Mouse (Mus musculus): Measurements from ENCODE around the gene Gm49384. TPM values are rescaled to one million over a fixed set of nuclear protein-coding genes. Genes with fewer than 3 reads are reported as not detected.

Gene Gm49384
- polyA plus RNA-seq, 1 experiment from 2014 or later, result 27.1 TPM

DNA sequence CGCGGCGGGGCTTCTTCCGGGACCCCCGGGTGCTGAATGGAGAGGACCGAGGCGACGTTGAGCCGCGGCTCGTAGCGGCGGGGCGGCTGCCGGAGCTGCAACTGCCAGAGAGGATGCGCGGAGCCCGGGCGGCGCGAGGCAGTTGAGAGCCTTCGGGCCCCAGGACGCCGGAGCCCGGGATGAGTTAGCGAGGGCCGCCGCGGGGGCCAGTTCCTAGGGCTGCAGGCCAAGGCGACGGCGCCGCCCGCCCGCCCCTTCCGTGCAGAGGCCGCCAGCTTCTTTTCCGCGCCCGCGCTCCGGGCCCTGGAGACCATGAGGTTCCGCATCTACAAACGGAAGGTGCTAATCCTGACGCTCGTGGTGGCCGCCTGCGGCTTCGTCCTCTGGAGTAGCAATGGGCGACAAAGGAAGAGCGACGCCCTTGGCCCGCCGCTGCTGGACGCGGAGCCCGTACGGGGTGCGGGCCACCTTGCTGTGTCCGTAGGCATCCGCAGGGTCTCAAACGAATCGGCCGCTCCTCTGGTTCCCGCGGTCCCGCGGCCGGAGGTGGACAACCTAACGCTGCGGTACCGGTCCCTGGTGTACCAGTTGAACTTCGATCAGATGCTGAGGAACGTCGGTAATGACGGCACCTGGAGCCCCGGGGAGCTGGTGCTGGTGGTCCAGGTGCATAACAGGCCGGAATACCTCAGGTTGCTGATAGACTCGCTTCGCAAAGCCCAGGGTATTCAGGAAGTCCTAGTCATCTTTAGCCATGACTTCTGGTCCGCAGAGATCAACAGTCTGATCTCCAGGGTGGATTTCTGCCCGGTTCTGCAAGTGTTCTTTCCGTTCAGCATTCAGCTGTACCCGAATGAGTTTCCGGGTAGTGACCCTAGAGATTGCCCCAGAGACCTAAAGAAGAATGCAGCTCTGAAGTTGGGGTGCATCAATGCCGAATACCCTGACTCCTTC, 19.4 kb downstream of the Gm49384 start:
- H3K9ac ChIP-seq (replicated peaks; ENCODE audit: low read depth, low read length), result peak overlapping the region; percentile 84
- no peaks in the 10 kb centered on the region for H3K9me3 ChIP-seq (ENCODE audit: control insufficient read depth, low read depth, low read length)
- WGBS, result 2% methylated on average over 75 of the region's 86 CpGs
- no peaks in the 10 kb centered on the region for H3K27me3 ChIP-seq (ENCODE audit: control insufficient read depth, insufficient read depth, low read length)
- H3K4me3 ChIP-seq (ENCODE audit: low read depth, low read length), result peak overlapping the region; percentile 76
- H3K4me1 ChIP-seq (ENCODE audit: control insufficient read depth, insufficient read depth, low read length), result peaks cover 15% of the 10 kb centered on the region
- H3K36me3 ChIP-seq (ENCODE audit: control insufficient read depth, insufficient read depth, low read length), result peaks cover 12% of the 10 kb centered on the region
- H3K4me2 ChIP-seq (replicated peaks; ENCODE audit: low read depth, low read length), result peak overlapping the region; percentile 94
- peak; percentile 59; the same call in 1 of the 2 replicates for ATAC-seq (ENCODE audit: insufficient number of reproducible peaks, insufficient read depth, low FRiP score, low read depth)
- H3K27ac ChIP-seq (ENCODE audit: low read length), result peak overlapping the region; percentile 85; the same call in 1 of the 2 replicates

DNA sequence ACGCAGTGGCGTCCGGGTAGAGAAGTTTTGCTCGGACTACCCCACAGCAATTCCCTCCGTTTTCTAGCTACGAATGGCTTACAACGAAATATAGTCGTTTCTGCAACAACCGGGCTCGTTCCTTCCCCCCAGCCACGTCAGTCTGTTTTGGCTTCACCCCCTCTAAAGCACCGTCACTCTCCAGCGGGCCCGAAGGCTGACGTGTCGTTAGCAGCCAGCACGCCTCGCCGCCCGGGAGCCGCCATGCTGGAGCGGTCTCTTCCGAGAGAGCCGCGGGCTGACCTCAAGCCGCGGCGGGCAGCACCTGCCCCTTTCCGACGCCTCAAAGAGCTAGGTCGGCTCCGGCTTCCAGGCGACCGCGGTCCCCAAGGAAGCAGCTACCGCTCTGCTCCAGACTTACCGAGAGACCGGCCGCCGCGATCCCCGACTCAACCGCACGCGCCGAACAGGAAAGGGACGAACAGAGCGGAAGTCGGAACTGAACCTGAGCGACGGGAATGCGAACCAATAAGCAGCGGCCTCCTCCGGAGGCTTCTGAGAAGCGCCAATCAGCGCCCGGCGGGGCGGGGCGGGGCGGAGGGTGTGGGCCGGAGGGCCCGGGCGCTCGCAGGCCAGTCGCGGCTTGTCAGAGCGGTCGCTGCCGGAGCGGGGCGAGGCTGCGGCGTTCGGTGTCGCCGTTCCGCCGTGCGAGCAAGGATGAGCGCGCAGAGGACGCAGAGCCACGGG, 20.3 kb downstream of the Gm49384 start, which contains the start of the genes Rpl36al and Mgat2:
Gene Rpl36al (minus strand): TSS at position 501 of the 726 bp plus-strand sequence.
Gene Mgat2 (plus strand): TSS at position 575 of the 726 bp plus-strand sequence.
- under 1% methylated on average over 84 of the region's 84 CpGs for WGBS
- ATAC-seq (ENCODE audit: insufficient number of reproducible peaks, insufficient read depth, low FRiP score, low read depth), result peak; percentile 98
- peak within 1 kb of the TSS; percentile 84 for H3K9ac ChIP-seq (replicated peaks; ENCODE audit: low read depth, low read length)
- H3K27ac ChIP-seq (ENCODE audit: low read length), result peak within 1 kb of the TSS; percentile 85; the same call in 1 of the 2 replicates
- no peaks in the 10 kb centered on the region for H3K9me3 ChIP-seq (ENCODE audit: control insufficient read depth, low read depth, low read length)
- peaks cover 12% of the 10 kb centered on the region for H3K36me3 ChIP-seq (ENCODE audit: control insufficient read depth, insufficient read depth, low read length)
- H3K4me1 ChIP-seq (ENCODE audit: control insufficient read depth, insufficient read depth, low read length), result peaks cover 15% of the 10 kb centered on the region
- peak within 1 kb of the TSS; percentile 76 for H3K4me3 ChIP-seq (ENCODE audit: low read depth, low read length)
- peak within 1 kb of the TSS; percentile 94 for H3K4me2 ChIP-seq (replicated peaks; ENCODE audit: low read depth, low read length)
- H3K27me3 ChIP-seq (ENCODE audit: control insufficient read depth, insufficient read depth, low read length), result no peaks in the 10 kb centered on the region

DNA sequence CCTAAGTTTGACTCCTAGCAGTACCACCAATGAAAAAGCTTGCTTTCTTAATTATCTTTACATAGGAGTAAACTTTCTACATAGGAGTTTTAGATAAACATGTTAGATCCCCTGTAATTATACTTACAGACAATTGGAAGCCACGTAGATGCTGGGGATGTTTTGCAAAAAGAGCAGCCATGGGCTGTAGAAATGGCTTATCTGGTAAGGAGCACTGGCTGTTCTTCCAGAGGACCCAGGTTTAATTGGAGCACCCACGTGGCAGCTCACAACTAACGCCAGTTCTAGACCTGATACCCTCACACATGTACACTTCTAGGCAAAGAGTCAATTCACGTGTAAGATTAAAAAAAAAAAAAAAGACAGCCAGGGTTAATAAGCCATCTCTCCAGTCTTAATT, 22.3 kb downstream of the Gm49384 start:
- WGBS, result 91% methylated on average over 4 of the region's 4 CpGs
- ATAC-seq (ENCODE audit: insufficient number of reproducible peaks, insufficient read depth, low FRiP score, low read depth), result no peak

DNA sequence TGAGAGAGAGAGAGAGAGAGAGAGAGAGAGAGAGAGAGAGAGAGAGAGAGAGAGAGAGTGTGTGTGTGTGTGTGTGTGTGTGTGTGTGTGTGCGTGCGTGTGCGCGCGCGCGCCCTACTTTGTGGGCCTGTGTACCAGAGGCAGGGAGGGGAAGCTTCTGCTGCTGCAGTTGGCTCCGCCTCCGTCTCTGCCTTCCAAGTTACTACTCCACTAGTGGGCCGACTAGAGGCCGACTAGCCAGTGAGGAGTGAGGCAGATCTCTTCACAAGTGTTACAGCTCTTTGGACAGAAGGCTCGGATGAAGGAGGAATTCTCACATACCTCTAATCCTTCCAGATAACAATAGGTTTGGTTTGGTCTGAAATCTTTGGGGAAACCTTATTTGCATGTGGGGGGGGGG, 24.7 kb downstream of the Gm49384 start:
- Histone ChIP-seq H3K4me3 (ENCODE audit: low read depth, low read length) (no peak overlapping the region), H3K4me2 (replicated peaks; ENCODE audit: low read depth, low read length) (no peak overlapping the region), H3K27ac (ENCODE audit: low read length) (no peak overlapping the region), H3K36me3 (ENCODE audit: control insufficient read depth, insufficient read depth, low read length) (peaks cover 15% of the 10 kb centered on the region), H3K27me3 (ENCODE audit: control insufficient read depth, insufficient read depth, low read length) (no peaks in the 10 kb centered on the region), H3K9ac (replicated peaks; ENCODE audit: low read depth, low read length) (no peak overlapping the region), H3K4me1 (ENCODE audit: control insufficient read depth, insufficient read depth, low read length) (no peaks in the 10 kb centered on the region), H3K9me3 (ENCODE audit: control insufficient read depth, low read depth, low read length) (no peaks in the 10 kb centered on the region)
- 62% methylated on average over 12 of the region's 12 CpGs for WGBS
- ATAC-seq (ENCODE audit: insufficient number of reproducible peaks, insufficient read depth, low FRiP score, low read depth), result no peak

More for the DNA sequence above, 22.3 kb downstream of the Gm49384 start:
- Histone ChIP-seq H3K4me1 (ENCODE audit: control insufficient read depth, insufficient read depth, low read length) (peaks cover 9% of the 10 kb centered on the region), H3K9ac (replicated peaks; ENCODE audit: low read depth, low read length) (no peak overlapping the region), H3K27me3 (ENCODE audit: control insufficient read depth, insufficient read depth, low read length) (no peaks in the 10 kb centered on the region), H3K9me3 (ENCODE audit: control insufficient read depth, low read depth, low read length) (no peaks in the 10 kb centered on the region), H3K4me2 (replicated peaks; ENCODE audit: low read depth, low read length) (no peak overlapping the region), H3K27ac (ENCODE audit: low read length) (no peak overlapping the region), H3K36me3 (ENCODE audit: control insufficient read depth, insufficient read depth, low read length) (peaks cover 7% of the 10 kb centered on the region), H3K4me3 (ENCODE audit: low read depth, low read length) (no peak overlapping the region)

DNA sequence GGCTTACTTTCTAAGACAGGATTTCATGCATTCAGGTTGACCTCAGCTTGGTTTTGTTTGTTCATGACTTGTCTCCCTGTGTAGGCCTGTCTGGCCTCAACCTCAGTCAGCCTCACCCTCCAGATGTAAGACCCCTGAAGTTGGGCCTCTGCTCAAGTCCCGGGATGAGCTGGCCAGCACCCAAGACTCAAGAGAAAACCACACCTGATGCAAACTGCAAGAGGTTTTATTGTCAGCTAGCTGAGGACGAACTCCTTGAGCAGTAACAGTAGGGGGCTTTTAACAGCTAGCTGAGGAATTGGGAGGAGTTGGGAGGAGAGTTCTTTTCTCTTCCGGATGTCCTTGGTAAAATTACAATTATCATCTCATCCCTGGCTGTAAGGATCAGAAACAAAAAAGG, 26.5 kb downstream of the Gm49384 start:
- H3K27ac ChIP-seq (ENCODE audit: low read length), result no peak overlapping the region
- ATAC-seq (ENCODE audit: insufficient number of reproducible peaks, insufficient read depth, low FRiP score, low read depth), result no peak
- no peak overlapping the region for H3K4me2 ChIP-seq (replicated peaks; ENCODE audit: low read depth, low read length)
- H3K9me3 ChIP-seq (ENCODE audit: control insufficient read depth, low read depth, low read length), result no peaks in the 10 kb centered on the region
- H3K4me1 ChIP-seq (ENCODE audit: control insufficient read depth, insufficient read depth, low read length), result no peaks in the 10 kb centered on the region
- peaks cover 15% of the 10 kb centered on the region for H3K36me3 ChIP-seq (ENCODE audit: control insufficient read depth, insufficient read depth, low read length)
- H3K27me3 ChIP-seq (ENCODE audit: control insufficient read depth, insufficient read depth, low read length), result no peaks in the 10 kb centered on the region
- H3K4me3 ChIP-seq (ENCODE audit: low read depth, low read length), result no peak overlapping the region
- no peak overlapping the region for H3K9ac ChIP-seq (replicated peaks; ENCODE audit: low read depth, low read length)
- 86% methylated on average over 3 of the region's 3 CpGs for WGBS

DNA sequence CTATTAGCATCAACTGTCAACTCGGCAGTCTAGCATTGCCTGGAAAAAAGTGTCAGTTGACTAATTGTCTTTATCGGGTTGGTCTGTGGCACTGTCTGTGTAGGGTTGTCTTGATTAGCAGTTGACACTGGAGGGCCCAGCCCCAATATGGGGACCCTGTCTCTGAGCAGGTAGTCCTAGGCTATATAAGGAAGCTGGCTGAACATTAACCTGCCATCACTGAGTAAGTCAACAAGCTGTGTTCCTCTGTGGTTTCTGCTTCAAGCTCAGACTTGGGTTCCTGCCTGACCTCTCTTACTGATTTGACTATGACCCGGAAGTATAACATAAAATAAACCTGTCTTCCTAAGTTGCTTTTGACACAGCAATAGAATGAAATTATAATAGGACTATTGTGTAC, 28.1 kb downstream of the Gm49384 start:
- H3K9me3 ChIP-seq (ENCODE audit: control insufficient read depth, low read depth, low read length), result no peaks in the 10 kb centered on the region
- no peak for ATAC-seq (ENCODE audit: insufficient number of reproducible peaks, insufficient read depth, low FRiP score, low read depth)
- H3K27ac ChIP-seq (ENCODE audit: low read length), result no peak overlapping the region
- no peaks in the 10 kb centered on the region for H3K27me3 ChIP-seq (ENCODE audit: control insufficient read depth, insufficient read depth, low read length)
- no peaks in the 10 kb centered on the region for H3K4me1 ChIP-seq (ENCODE audit: control insufficient read depth, insufficient read depth, low read length)
- no peak overlapping the region for H3K9ac ChIP-seq (replicated peaks; ENCODE audit: low read depth, low read length)
- 82% methylated on average over 3 of the region's 3 CpGs for WGBS
- H3K4me2 ChIP-seq (replicated peaks; ENCODE audit: low read depth, low read length), result no peak overlapping the region
- peaks cover 11% of the 10 kb centered on the region for H3K36me3 ChIP-seq (ENCODE audit: control insufficient read depth, insufficient read depth, low read length)
- H3K4me3 ChIP-seq (ENCODE audit: low read depth, low read length), result no peak overlapping the region

DNA sequence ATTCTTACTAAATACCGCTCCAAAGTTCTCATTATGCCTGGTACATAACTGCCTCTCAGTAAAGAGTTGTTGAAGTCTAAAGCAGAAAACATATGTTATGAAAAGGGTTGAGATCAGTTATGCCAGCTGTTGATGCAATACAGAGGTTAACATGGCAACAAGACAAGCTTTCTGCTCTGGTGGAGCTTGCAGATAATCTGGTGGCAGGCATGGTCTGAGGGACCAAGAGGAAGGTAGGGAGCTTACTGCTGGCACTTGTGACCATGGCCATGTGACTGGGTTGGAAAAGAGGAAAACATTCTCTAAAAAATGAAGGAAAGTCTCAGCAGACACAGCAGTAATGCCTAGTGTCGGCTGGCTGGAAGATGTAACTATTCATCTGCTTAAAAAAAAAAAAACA, 32.8 kb downstream of the Gm49384 start:
- Histone ChIP-seq H3K36me3 (ENCODE audit: control insufficient read depth, insufficient read depth, low read length) (peaks cover 8% of the 10 kb centered on the region), H3K9me3 (ENCODE audit: control insufficient read depth, low read depth, low read length) (no peaks in the 10 kb centered on the region), H3K27me3 (ENCODE audit: control insufficient read depth, insufficient read depth, low read length) (no peaks in the 10 kb centered on the region), H3K4me2 (replicated peaks; ENCODE audit: low read depth, low read length) (no peak overlapping the region), H3K4me3 (ENCODE audit: low read depth, low read length) (no peak overlapping the region), H3K9ac (replicated peaks; ENCODE audit: low read depth, low read length) (no peak overlapping the region), H3K4me1 (ENCODE audit: control insufficient read depth, insufficient read depth, low read length) (0 out of 2 replicates have a peak, but pooled peaks cover 8% of the 10 kb centered on the region), H3K27ac (ENCODE audit: low read length) (no peak overlapping the region)
- no peak for ATAC-seq (ENCODE audit: insufficient number of reproducible peaks, insufficient read depth, low FRiP score, low read depth)
- WGBS, result 90% methylated on average over 2 of the region's 2 CpGs

DNA sequence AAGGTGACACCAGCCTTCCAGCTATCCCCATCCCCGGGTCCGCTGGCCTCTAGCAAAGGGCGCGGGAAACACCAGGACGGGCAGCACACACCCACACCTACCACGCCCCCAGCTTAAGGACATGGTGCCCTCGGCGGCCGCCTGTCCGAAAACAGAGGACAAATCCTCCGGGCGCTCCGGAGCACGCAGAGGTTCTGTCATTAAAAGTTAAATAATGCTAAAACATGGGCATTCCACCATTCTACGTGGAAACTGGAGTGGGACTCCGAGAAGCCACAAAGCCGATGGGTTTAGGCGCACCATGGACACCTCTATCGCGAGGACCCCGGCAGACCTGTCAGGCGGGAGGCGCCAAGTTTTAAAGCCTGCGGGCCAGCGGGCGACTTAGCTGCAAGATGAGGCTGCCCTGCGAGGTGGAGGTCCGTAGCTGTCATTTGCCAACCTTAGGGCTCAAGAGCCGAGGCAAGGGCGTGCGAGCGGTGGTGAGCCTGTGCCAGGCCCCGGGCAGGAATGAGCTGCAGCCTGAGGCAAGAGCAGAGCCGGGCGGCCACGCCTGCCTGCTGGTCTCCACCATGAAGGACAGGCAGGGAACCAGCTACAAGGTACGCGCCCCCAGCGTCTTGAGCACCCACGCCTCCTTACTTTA, 35.5 kb downstream of the Gm49384 start, which contains the start of gene Lrr1:
Gene Lrr1 (plus strand): TSS at position 354 of the 646 bp plus-strand sequence.
- peak; percentile 91 for ATAC-seq (ENCODE audit: insufficient number of reproducible peaks, insufficient read depth, low FRiP score, low read depth)
- H3K9ac ChIP-seq (replicated peaks; ENCODE audit: low read depth, low read length), result peak within 1 kb of the TSS; percentile 58
- H3K9me3 ChIP-seq (ENCODE audit: control insufficient read depth, low read depth, low read length), result no peaks in the 10 kb centered on the region
- no peaks in the 10 kb centered on the region for H3K36me3 ChIP-seq (ENCODE audit: control insufficient read depth, insufficient read depth, low read length)
- peak within 1 kb of the TSS; percentile 81 for H3K27ac ChIP-seq (ENCODE audit: low read length)
- H3K4me3 ChIP-seq (ENCODE audit: low read depth, low read length), result peak within 1 kb of the TSS; percentile 89
- H3K27me3 ChIP-seq (ENCODE audit: control insufficient read depth, insufficient read depth, low read length), result no peaks in the 10 kb centered on the region
- WGBS, result 1% methylated on average over 40 of the region's 40 CpGs
- H3K4me2 ChIP-seq (replicated peaks; ENCODE audit: low read depth, low read length), result peak within 1 kb of the TSS; percentile 69
- 0 out of 2 replicates have a peak, but pooled peaks cover 8% of the 10 kb centered on the region for H3K4me1 ChIP-seq (ENCODE audit: control insufficient read depth, insufficient read depth, low read length)
